Mouse (Mus musculus) intestine, embryonic 14.5 days (tissue): ENCODE data around the gene Irak3. TPM values are rescaled to one million over a fixed set of nuclear protein-coding genes. Genes with fewer than 3 reads are reported as not detected.

Source experiments
- ATAC-seq: fragments of 200-750 bp; cut with Nextera tagmentation; replicated peaks from 2 replicates; pipeline ENCODE4 v1.8.0; 2017; ENCODE audit warnings: low read depth, moderate number of reproducible peaks, moderate TSS enrichment, moderate library complexity; ENCODE audit not compliant: low FRiP score, low TSS enrichment
- DNase-seq: peaks from one replicate; pipeline ENCODE4 v3.0.0-alpha.2; 2018; ENCODE audit warnings: low spot score
- H3K27ac ChIP-seq: fragments of 300-500 bp; sonication (generic); 2 replicates; pipeline ENCODE4 v1.5.1; 2014; ENCODE audit warnings: low read depth, mild to moderate bottlenecking, control low read depth
- H3K27me3 ChIP-seq: fragments of 300-500 bp; sonication (generic); replicated peaks from 2 replicates; pipeline ENCODE4 v1.6.1; 2014; ENCODE audit warnings: low read length, control low read depth; ENCODE audit not compliant: control insufficient read depth, insufficient read depth
- H3K36me3 ChIP-seq: fragments of 300-500 bp; sonication (generic); 2 replicates; pipeline ENCODE4 v1.6.1; 2014; ENCODE audit warnings: low read length, control low read depth; ENCODE audit not compliant: control insufficient read depth, insufficient read depth
- H3K4me1 ChIP-seq: fragments of 300-500 bp; sonication (generic); replicated peaks from 2 replicates; pipeline ENCODE4 v1.6.1; 2014; ENCODE audit warnings: low read length, control low read depth, mixed read lengths; ENCODE audit not compliant: control insufficient read depth, insufficient read depth
- H3K4me2 ChIP-seq: fragments of 300-500 bp; sonication (generic); 2 replicates; pipeline ENCODE4 v1.6.1; 2014; ENCODE audit warnings: low read length
- H3K4me3 ChIP-seq: fragments of 300-500 bp; sonication (generic); 2 replicates; pipeline ENCODE4 v1.5.1; 2014; ENCODE audit warnings: low read depth, low read length, control low read depth, mixed read lengths
- H3K9ac ChIP-seq: fragments of 300-500 bp; sonication (generic); 2 replicates; pipeline ENCODE4 v1.6.1; 2014; ENCODE audit warnings: mild to moderate bottlenecking, low read length
- H3K9me3 ChIP-seq: fragments of 300-500 bp; sonication (generic); 2 replicates; pipeline ENCODE4 v1.6.1; 2016; ENCODE audit warnings: low read length, control low read depth; ENCODE audit not compliant: control insufficient read depth
- WGBS: fragments of 180-500 bp; shearing (Covaris S2); extraction: QIAGEN DNeasy Blood & Tissue Kit; methylation state at CpG from one replicate; pipeline ENCODE4 v1.1.7; 2014; 5-methylcytosine and 5-hydroxymethylcytosine counted together
- polyA plus RNA-seq: library from polyadenylated mRNA; unstranded; fragments of >200 nt; fragmentation: Nextera tagmentation; extraction: Ambion mirVana; gene quantifications from 2 replicates; pipeline ENCODE4 v1.2.1, GENCODE M21; 2014

Gene Irak3
- 0.83 and 1.3 TPM in 2 replicates for polyA plus RNA-seq

DNA sequence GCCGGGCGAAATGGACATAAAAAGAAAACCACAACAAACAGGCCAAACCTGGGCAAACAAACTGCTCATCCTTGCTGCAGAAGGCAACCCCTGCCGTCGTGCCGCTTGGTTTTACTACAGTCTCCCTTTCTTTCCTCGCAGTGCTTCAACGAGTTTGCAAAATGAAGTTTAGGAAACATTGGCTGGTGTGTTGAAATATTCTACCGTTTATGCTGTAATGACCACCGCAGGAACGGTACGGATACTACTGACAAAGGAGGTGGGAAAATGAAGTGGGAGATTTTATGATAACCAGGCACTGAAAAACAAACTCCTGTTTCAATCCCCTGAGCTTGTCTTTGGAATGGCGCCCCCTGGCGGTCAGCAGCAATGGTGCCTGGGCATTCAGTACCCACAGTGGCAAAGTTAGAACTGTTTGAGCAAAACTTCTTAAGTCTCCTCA lies at the start of gene Irak3:
Gene Irak3 (minus strand): TSS at position 170 of the 442 bp plus-strand sequence.
- WGBS: 2% methylated on average over 13 of the region's 13 CpGs
- Histone ChIP-seq H3K27ac (no peak within 1 kb of the TSS), H3K4me3 (peak within 1 kb of the TSS; percentile 61), H3K27me3 (peaks cover 10% of the 10 kb centered on the region), H3K36me3 (no peaks in the 10 kb centered on the region), H3K4me2 (peak within 1 kb of the TSS; percentile 94), H3K9me3 (no peaks in the 10 kb centered on the region), H3K9ac (peak within 1 kb of the TSS; percentile 37), H3K4me1 (no peaks in the 10 kb centered on the region)
- no peak; the same call in 1 of the 2 replicates for ATAC-seq
- peak; percentile 91 for DNase-seq

- H3K4me2 ChIP-seq: no peak overlapping the region
- 49% methylated on average over 11 of the region's 11 CpGs for WGBS
- H3K9me3 ChIP-seq: peaks cover 2% of the 10 kb centered on the region; the same call in 1 of the 2 replicates
- no peak overlapping the region for H3K9ac ChIP-seq
- peaks cover 21% of the 10 kb centered on the region for H3K4me1 ChIP-seq
- H3K27ac ChIP-seq: no peak overlapping the region
- no peak overlapping the region for H3K4me3 ChIP-seq
- H3K36me3 ChIP-seq: no peaks in the 10 kb centered on the region
- no peaks in the 10 kb centered on the region for H3K27me3 ChIP-seq
- no peak for DNase-seq
- no peak for ATAC-seq
Observed at GRCm38 (mm10) chr10:120250911-120251683, 49.2 kb upstream of the Irak3 start.

GRCm38 (mm10) chr10:120246994-120247750 lies 45.2 kb upstream of the Irak3 start:
- peak; percentile 80 for DNase-seq
- H3K4me3 ChIP-seq: no peak overlapping the region
- peaks cover 2% of the 10 kb centered on the region; the same call in 1 of the 2 replicates for H3K9me3 ChIP-seq
- no peaks in the 10 kb centered on the region for H3K36me3 ChIP-seq
- ATAC-seq: no peak
- H3K4me2 ChIP-seq: 0 out of 2 replicates have a peak overlapping the region, but pooled peaks have one; percentile 7
- no peak overlapping the region for H3K27ac ChIP-seq
- 17% methylated on average over 9 of the region's 9 CpGs for WGBS
- no peaks in the 10 kb centered on the region for H3K27me3 ChIP-seq
- H3K9ac ChIP-seq: no peak overlapping the region
- peaks cover 11% of the 10 kb centered on the region; the same call in 1 of the 2 replicates for H3K4me1 ChIP-seq

DNA sequence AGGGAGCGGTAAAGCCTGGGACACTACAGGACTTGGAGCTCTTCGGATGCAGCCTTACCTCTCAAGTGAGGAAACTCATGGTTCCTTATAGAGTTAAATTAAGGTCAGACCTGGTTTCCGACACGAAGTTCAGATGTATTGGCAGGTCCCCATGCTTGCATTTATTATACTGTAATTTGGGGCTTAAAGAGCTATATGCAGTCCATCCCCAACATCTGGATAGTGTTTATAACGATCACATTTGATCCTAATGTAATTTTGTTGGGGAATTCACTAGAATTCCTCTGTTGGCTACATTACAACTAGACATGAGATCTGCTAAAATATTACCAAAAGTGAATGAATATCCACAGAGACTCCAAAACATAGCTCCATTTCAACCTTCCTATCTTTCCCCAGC lies 43.8 kb upstream of the Irak3 start:
- ATAC-seq (no peak), DNase-seq (no peak)
- Histone ChIP-seq H3K9ac (no peak overlapping the region), H3K4me3 (no peak overlapping the region), H3K9me3 (peaks cover 2% of the 10 kb centered on the region; the same call in 1 of the 2 replicates), H3K4me1 (peaks cover 8% of the 10 kb centered on the region; the same call in 1 of the 2 replicates), H3K4me2 (no peak overlapping the region), H3K36me3 (no peaks in the 10 kb centered on the region), H3K27me3 (no peaks in the 10 kb centered on the region), H3K27ac (no peak overlapping the region)
- WGBS: 66% methylated on average over 5 of the region's 5 CpGs

DNA sequence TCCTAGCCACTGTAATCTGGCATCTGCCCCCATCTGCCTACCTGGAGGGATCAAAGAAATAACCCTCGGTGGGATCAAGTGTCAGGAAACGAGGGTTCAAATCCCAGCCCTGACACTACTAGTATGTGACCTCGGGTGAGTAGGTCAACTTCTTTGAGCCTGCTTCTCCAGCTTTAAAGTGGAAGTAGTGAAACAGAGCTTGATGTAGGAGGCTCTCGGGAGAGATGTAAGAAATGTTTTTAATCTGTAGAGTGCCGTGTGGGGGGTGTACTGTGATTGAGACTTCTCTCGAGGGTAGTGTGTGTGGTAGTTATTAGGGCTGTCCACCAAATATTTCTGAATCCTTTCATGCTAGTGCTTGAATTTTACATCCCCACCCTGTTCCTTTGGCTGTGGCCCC lies 40.5 kb upstream of the Irak3 start:
- no peaks in the 10 kb centered on the region for H3K9me3 ChIP-seq
- DNase-seq (no peak), ATAC-seq (no peak)
- no peaks in the 10 kb centered on the region for H3K36me3 ChIP-seq
- no peaks in the 10 kb centered on the region for H3K27me3 ChIP-seq
- peaks cover 7% of the 10 kb centered on the region for H3K4me1 ChIP-seq
- H3K4me3 ChIP-seq: no peak overlapping the region
- WGBS: 58% methylated on average over 6 of the region's 6 CpGs
- H3K27ac ChIP-seq: no peak overlapping the region
- H3K4me2 ChIP-seq: no peak overlapping the region
- no peak overlapping the region for H3K9ac ChIP-seq

DNA sequence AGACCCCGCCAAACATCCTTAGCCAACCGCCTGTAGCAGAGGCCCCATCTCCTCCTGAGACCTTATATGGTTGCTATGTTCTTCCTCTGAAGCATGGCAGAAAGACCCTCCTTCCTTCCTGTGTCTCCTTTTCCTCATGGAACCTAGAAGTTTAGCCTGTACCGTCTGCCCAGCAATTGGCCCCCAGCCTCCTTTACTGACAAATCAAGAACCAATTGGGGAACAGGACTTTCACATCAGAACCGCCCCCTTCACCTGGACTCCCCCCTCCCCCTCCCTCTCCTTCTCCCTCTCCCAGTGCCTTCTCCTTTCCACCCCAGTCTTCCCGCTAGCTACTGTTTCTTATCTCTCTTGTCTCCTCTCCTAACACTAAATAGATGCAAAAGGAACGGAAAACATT lies 37.5 kb upstream of the Irak3 start:
- Histone ChIP-seq H3K4me3 (no peak overlapping the region), H3K36me3 (no peaks in the 10 kb centered on the region), H3K27me3 (no peaks in the 10 kb centered on the region), H3K4me2 (no peak overlapping the region), H3K9me3 (no peaks in the 10 kb centered on the region), H3K27ac (no peak overlapping the region), H3K4me1 (no peaks in the 10 kb centered on the region; the same call in 1 of the 2 replicates), H3K9ac (no peak overlapping the region)
- ATAC-seq (no peak), DNase-seq (no peak)
- WGBS: 69% methylated on average over 6 of the region's 6 CpGs

- Histone ChIP-seq H3K4me2 (no peak overlapping the region), H3K4me1 (no peaks in the 10 kb centered on the region; the same call in 1 of the 2 replicates), H3K36me3 (no peaks in the 10 kb centered on the region), H3K9ac (no peak overlapping the region), H3K27me3 (no peaks in the 10 kb centered on the region), H3K27ac (no peak overlapping the region), H3K9me3 (no peaks in the 10 kb centered on the region), H3K4me3 (no peak overlapping the region)
- ATAC-seq (no peak), DNase-seq (no peak)
- WGBS: 94% methylated on average over 8 of the region's 8 CpGs
Observed at GRCm38 (mm10) chr10:120238241-120238640, 36.3 kb upstream of the Irak3 start.

GRCm38 (mm10) chr10:120236855-120237254 lies 34.9 kb upstream of the Irak3 start:
- no peak for ATAC-seq
- 70% methylated on average over 9 of the region's 9 CpGs for WGBS
- Histone ChIP-seq H3K36me3 (peaks cover 9% of the 10 kb centered on the region), H3K9ac (no peak overlapping the region), H3K27ac (no peak overlapping the region), H3K4me1 (no peaks in the 10 kb centered on the region; the same call in 1 of the 2 replicates), H3K4me3 (no peak overlapping the region), H3K4me2 (no peak overlapping the region), H3K9me3 (no peaks in the 10 kb centered on the region), H3K27me3 (no peaks in the 10 kb centered on the region)
- DNase-seq: no peak
